Mouse (Mus musculus) heart, adult 2 months (tissue): Measurements from ENCODE around the gene Nr1i3. TPM values are rescaled to one million over a fixed set of nuclear protein-coding genes. Genes with fewer than 3 reads are reported as not detected.

Experiments
- DNase-seq, 2 experiments: peaks; one replicate each; pipeline ENCODE4 v3.0.0; 2021
- H3K27ac ChIP-seq: fragments of 200-600 bp; 2 replicates; pipeline ENCODE4 v1.8.1; 2022
- H3K27me3 ChIP-seq: fragments of 200-500 bp; 2 replicates; pipeline ENCODE4 v1.6.1; 2012; ENCODE audit warnings: mild to moderate bottlenecking, low read length, inconsistent platforms, mixed read lengths; ENCODE audit not compliant: control insufficient read depth, insufficient read depth
- H3K36me3 ChIP-seq: fragments of 200-500 bp; 2 replicates; pipeline ENCODE4 v1.6.1; 2012; ENCODE audit warnings: low read length, inconsistent platforms; ENCODE audit not compliant: control insufficient read depth, insufficient read depth
- H3K4me1 ChIP-seq: fragments of 200-500 bp; 2 replicates; pipeline ENCODE4 v1.6.1; 2011; ENCODE audit warnings: low read length; ENCODE audit not compliant: control insufficient read depth, insufficient read depth
- H3K4me3 ChIP-seq: fragments of 200-600 bp; 2 replicates; pipeline ENCODE4 v1.8.1; 2022
- H3K79me2 ChIP-seq: fragments of 200-500 bp; replicated peaks from 2 replicates; pipeline ENCODE4 v1.6.1; 2012; ENCODE audit warnings: mild to moderate bottlenecking, inconsistent platforms, low read length, moderate library complexity, mixed read lengths; ENCODE audit not compliant: control insufficient read depth, insufficient read depth
- H3K9ac ChIP-seq: fragments of 200-500 bp; 2 replicates; pipeline ENCODE4 v1.6.1; 2012; ENCODE audit warnings: low read depth, mild to moderate bottlenecking, control low read depth, inconsistent platforms, low read length, mixed read lengths
- CTCF ChIP-seq: fragments of 200-600 bp; IDR thresholded peaks from 2 replicates; pipeline ENCODE4 v1.8.1; 2022; ENCODE audit warnings: antibody characterized with exemption, mild to moderate bottlenecking, moderate library complexity
- EP300 ChIP-seq: fragments of 200-500 bp; IDR thresholded peaks from 2 replicates; pipeline ENCODE4 v1.6.1; 2011; ENCODE audit warnings: low read depth, low read length, control low read depth; ENCODE audit not compliant: insufficient read depth
- POLR2A ChIP-seq: fragments of 200-500 bp; IDR thresholded peaks from 2 replicates; pipeline ENCODE4 v1.6.1; 2011; ENCODE audit warnings: mild to moderate bottlenecking, low read depth, low read length, control low read depth; ENCODE audit not compliant: insufficient read depth
- WGBS: fragments of 180-500 bp; shearing (Covaris S2); methylation state at CpG from one replicate; pipeline ENCODE4 v1.1.7; 2018; 5-methylcytosine and 5-hydroxymethylcytosine counted together
- intact Hi-C: fragments of 180-260 bp; cut with DNase I; formaldehyde crosslinking; loops from one replicate; pipeline ENCODE4 v1.15.1; 2025
- polyA plus RNA-seq: library from polyadenylated mRNA; depleted of rRNA; stranded (reverse); fragments of >200 nt; gene quantifications from 2 replicates; pipeline ENCODE4 v1.2.3, GENCODE M21; 2012
- total RNA-seq, 2 experiments: library from RNA; stranded (reverse); gene quantifications; 2 replicates each; pipeline ENCODE4 v1.2.3; 2021

The Nr1i3 gene
- total and polyA plus RNA-seq, 3 experiments: not detected

DNA sequence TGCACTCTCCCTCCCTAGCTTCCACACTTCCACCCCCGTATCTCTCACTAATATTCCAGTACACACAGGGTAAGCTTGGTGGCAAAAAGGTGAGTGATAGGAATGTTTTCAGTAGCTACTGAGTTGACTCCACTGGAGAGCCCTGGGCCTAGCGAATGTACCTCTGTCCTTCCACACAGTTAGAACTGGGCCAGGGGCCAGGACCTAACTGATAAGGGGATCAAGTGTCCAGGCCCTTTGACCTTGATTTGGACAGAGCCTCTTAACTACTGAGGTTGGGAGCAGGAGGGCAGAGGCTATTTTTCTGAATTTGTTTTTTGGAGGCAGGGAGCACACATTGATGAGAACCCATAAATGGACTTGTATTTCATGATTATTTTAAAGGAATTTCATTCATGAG, 10.0 kb downstream of the Nr1i3 start:
- no peak overlapping the region for H3K4me3 ChIP-seq
- intact Hi-C loops: loop anchor here (1.0 to 5.0 kb wide), 4 partner anchors 15 to 104 kb away; partner anchors contain the start of gene Dedd
- H3K27ac ChIP-seq: no peak overlapping the region
- peak in 1 of 2 experiments; percentile 44 for DNase-seq
- H3K4me1 ChIP-seq: peaks cover 7% of the 10 kb centered on the region; the same call in 1 of the 2 replicates
- no peaks in the 10 kb centered on the region for H3K36me3 ChIP-seq
- TF ChIP-seq EP300 (no peak), CTCF (no peak), POLR2A (no peak)
- H3K27me3 ChIP-seq: no peaks in the 10 kb centered on the region
- H3K79me2 ChIP-seq: no peaks in the 10 kb centered on the region
- no peak overlapping the region for H3K9ac ChIP-seq
- WGBS: 53% methylated on average over 2 of the region's 2 CpGs

DNA sequence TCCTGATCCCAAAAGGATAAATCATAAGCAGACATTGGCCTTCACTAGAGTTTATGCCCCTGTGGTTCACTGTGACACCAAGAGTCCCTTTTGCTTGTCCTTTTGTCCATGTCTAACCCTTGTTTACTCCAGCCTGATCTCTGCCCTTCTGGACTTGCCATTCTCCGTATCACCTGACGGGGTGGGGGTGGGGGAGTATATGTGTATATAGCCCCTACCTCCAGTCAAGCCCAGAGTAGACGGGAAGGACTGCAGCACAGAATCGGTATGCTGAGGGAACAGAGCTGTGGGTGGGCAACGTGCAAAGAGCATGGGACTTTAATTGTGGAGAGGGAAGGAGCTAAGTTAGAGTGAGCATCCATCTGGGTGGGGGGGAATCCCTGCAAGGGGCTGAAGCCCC, 11.1 kb downstream of the Nr1i3 start, which contains the start of gene Apoa2:
Gene Apoa2, plus strand, starts transcription at position 198 of the 400 bp plus-strand sequence.
- H3K4me3 ChIP-seq: no peak within 1 kb of the TSS
- H3K9ac ChIP-seq: no peak within 1 kb of the TSS
- no peaks in the 10 kb centered on the region for H3K27me3 ChIP-seq
- WGBS: 84% methylated on average over 5 of the region's 5 CpGs
- no peak for DNase-seq
- H3K79me2 ChIP-seq: no peaks in the 10 kb centered on the region
- no peak for TF ChIP-seq EP300
- no peak for TF ChIP-seq POLR2A
- no peak for TF ChIP-seq CTCF
- H3K27ac ChIP-seq: no peak within 1 kb of the TSS
- H3K4me1 ChIP-seq: peaks cover 7% of the 10 kb centered on the region; the same call in 1 of the 2 replicates
- H3K36me3 ChIP-seq: no peaks in the 10 kb centered on the region
- intact Hi-C loops: loop anchor here (5.0 kb wide), 1 partner anchor 102 kb away; the partner anchor contains the start of gene Dedd

- Histone ChIP-seq H3K4me1 (peaks cover 4% of the 10 kb centered on the region; the same call in 1 of the 2 replicates), H3K27me3 (no peaks in the 10 kb centered on the region), H3K27ac (no peak overlapping the region), H3K36me3 (no peaks in the 10 kb centered on the region), H3K79me2 (no peaks in the 10 kb centered on the region), H3K9ac (no peak overlapping the region), H3K4me3 (no peak overlapping the region)
- intact Hi-C loops: no loop called here
- WGBS: 61% methylated on average over 4 of the region's 4 CpGs
- no peak for DNase-seq
- no peak for TF ChIP-seq POLR2A
- no peak for TF ChIP-seq CTCF
- no peak for TF ChIP-seq EP300
Measured at GRCm38 (mm10) chr1:171226780-171227179, 13.0 kb downstream of the Nr1i3 start.

DNA sequence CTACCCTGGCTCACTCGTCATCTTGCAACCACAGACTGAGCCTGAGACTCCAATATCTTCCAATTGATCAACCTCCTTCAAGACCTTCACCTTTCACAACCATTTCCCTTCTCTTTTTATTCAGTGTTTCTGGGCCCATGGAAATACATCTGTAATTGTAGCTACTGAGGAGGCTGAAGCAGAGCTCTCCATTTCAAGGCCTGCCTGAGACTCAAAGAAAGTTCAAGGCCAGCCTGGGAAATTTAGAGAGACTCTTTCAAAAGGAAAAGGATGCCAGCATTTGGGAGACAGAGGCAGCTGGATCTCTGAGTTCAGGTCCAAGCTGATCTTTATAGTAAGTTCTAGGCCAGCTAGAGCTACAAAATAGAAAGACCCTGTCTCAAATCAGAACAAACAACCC, 14.1 kb downstream of the Nr1i3 start:
- Histone ChIP-seq H3K4me3 (no peak overlapping the region), H3K27me3 (no peaks in the 10 kb centered on the region), H3K4me1 (peaks cover 4% of the 10 kb centered on the region), H3K36me3 (no peaks in the 10 kb centered on the region), H3K79me2 (no peaks in the 10 kb centered on the region), H3K9ac (no peak overlapping the region), H3K27ac (no peak overlapping the region)
- no peak for TF ChIP-seq CTCF
- no peak for TF ChIP-seq POLR2A
- no peak for TF ChIP-seq EP300
- no peak for DNase-seq
- intact Hi-C loops: no loop called here
- WGBS: 91% methylated on average over 1 of the region's 1 CpGs

GRCm38 (mm10) chr1:171229750-171230149, 16.0 kb downstream of the Nr1i3 start:
- Histone ChIP-seq H3K9ac (no peak overlapping the region), H3K36me3 (no peaks in the 10 kb centered on the region), H3K27ac (no peak overlapping the region), H3K27me3 (no peaks in the 10 kb centered on the region), H3K4me3 (no peak overlapping the region), H3K79me2 (no peaks in the 10 kb centered on the region), H3K4me1 (no peaks in the 10 kb centered on the region; the same call in none of the 2 replicates)
- intact Hi-C loops: no loop called here
- WGBS: 81% methylated on average over 6 of the region's 6 CpGs
- DNase-seq: no peak
- TF ChIP-seq EP300 (no peak), CTCF (no peak), POLR2A (no peak)

DNA sequence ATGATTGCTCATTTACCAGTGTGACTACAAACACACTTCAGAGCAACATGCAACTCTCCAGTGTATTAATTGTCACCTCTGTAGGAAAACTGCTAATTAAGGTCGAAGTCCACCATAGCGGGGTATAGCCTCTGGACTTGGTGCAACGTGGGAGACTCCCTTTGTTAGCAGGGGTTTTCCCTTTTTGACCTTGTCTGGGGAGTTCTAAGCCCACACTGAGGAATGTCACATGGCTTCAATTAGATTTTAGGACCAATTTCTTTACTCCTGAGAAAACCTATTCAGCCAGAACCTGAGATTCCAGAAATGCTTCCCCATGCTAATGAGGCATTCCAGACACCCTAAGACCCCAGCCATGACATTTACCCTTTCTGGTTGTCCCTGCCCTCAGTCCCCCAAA, 16.4 kb downstream of the Nr1i3 start:
- Histone ChIP-seq H3K4me1 (no peaks in the 10 kb centered on the region; the same call in none of the 2 replicates), H3K27me3 (no peaks in the 10 kb centered on the region), H3K27ac (no peak overlapping the region), H3K9ac (no peak overlapping the region), H3K79me2 (no peaks in the 10 kb centered on the region), H3K4me3 (no peak overlapping the region), H3K36me3 (peaks cover 2% of the 10 kb centered on the region; the same call in 1 of the 2 replicates)
- WGBS: 88% methylated on average over 3 of the region's 3 CpGs
- no peak for DNase-seq
- intact Hi-C loops: no loop called here
- TF ChIP-seq EP300 (no peak), CTCF (no peak), POLR2A (no peak)

- H3K79me2 ChIP-seq: no peaks in the 10 kb centered on the region
- H3K27me3 ChIP-seq: no peaks in the 10 kb centered on the region
- no peaks in the 10 kb centered on the region; the same call in none of the 2 replicates for H3K4me1 ChIP-seq
- WGBS: 43% methylated on average over 4 of the region's 4 CpGs
- H3K27ac ChIP-seq: peak overlapping the region; percentile 7; the same call in 1 of the 2 replicates
- intact Hi-C loops: no loop called here
- no peak overlapping the region for H3K9ac ChIP-seq
- TF ChIP-seq CTCF (no peak), EP300 (no peak), POLR2A (no peak)
- H3K4me3 ChIP-seq: no peak overlapping the region
- no peak for DNase-seq
- peaks cover 12% of the 10 kb centered on the region for H3K36me3 ChIP-seq
Measured at GRCm38 (mm10) chr1:171231844-171232243, 18.1 kb downstream of the Nr1i3 start.
